Mouse (Mus musculus) E14TG2a.4 (cell line): ENCODE measurements around the gene Glod4.

Source experiments
- H3K27me3 ChIP-seq: 2 replicates; pipeline ENCODE4 v1.6.1; 2014; ENCODE audit warnings: low read length, control low read depth; ENCODE audit not compliant: insufficient read depth
- H3K36me3 ChIP-seq: 2 replicates; pipeline ENCODE4 v1.6.1; 2014; ENCODE audit warnings: low read length, control low read depth; ENCODE audit not compliant: insufficient read depth
- H3K4me1 ChIP-seq: replicated peaks from 2 replicates; pipeline ENCODE4 v1.6.1; 2014; ENCODE audit warnings: low read depth, low read length, control low read depth
- H3K4me3 ChIP-seq: replicated peaks from 2 replicates; pipeline ENCODE4 v1.5.1; 2014; ENCODE audit warnings: mild to moderate bottlenecking, low read length
- H3K9me3 ChIP-seq: 2 replicates; pipeline ENCODE4 v1.6.1; 2014; ENCODE audit warnings: low read length, control low read depth
- CTCF ChIP-seq: conservative IDR thresholded peaks from 2 replicates; pipeline ENCODE4 v1.5.1; 2014; ENCODE audit warnings: low read length
- NANOG ChIP-seq: IDR thresholded peaks from 2 replicates; pipeline ENCODE4 v1.6.1; 2014; ENCODE audit warnings: borderline replicate concordance, low read length, mixed read lengths
- POU5F1 ChIP-seq: IDR thresholded peaks from 2 replicates; pipeline ENCODE4 v1.6.1; 2014; ENCODE audit warnings: low read length, borderline replicate concordance

The Glod4 gene

DNA sequence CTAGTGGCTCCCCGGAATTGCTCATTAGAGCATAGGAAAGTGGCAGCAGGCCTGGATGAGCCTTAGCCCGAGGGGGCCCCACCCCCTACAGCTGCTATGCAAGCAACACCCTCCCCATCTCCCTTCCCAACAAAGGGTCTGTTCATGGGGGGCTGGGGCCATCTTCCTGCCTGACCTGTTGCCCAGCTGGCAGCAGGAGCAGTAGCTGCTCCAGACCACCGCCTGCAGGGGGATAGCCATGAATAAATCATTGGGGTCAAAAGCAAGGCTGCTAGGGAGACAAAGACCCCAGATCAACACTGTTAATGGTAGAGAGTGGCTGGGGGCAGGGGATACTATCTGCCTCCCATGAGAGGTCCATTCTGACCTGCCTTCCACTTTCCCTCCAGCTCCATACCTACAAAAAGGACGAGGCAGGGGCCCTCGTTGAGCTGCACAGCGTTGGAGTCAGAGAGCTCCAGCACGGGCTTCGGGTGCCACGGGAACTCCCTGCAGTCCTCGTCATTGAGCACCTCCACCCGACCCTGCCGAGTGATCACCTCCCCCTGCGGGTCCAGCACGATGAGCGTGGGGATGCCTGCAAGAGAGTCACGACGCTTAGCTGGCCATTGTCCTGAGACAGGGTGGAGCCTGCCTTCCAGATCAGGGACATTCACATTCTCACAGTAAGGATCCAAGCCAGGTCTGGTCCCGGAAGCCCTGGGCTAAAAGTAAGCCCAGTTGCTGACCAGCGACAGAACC, 19.3 kb upstream of the Glod4 start:
- TF ChIP-seq CTCF (no peak), NANOG (peak; percentile 67)
- Histone ChIP-seq H3K27me3 (peaks cover 57% of the 10 kb centered on the region), H3K9me3 (no peaks in the 10 kb centered on the region), H3K4me1 (peaks cover 64% of the 10 kb centered on the region), H3K4me3 (peak overlapping the region; percentile 24), H3K36me3 (peaks cover 56% of the 10 kb centered on the region)

DNA sequence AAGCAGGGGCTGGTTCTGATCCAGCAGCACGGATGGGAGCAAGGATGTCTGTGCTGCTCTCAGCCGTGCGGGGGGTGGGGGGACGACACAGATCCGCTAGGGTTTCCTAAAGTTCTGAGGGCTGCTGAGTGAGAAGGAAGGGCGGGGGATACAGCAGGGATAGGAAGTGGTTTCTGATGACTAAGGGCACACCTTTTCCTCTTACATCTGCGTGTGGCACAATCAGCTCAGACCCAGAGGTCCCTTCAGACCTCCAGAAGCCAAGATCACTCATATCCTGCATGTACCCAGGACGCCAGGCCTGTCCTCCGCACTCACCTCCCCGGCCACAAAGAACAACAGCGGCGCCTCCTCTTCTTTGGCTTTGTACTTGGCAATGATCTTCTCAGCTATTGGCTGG, 17.7 kb upstream of the Glod4 start:
- TF ChIP-seq POU5F1, result no peak
- TF ChIP-seq CTCF, result no peak
- no peak for TF ChIP-seq NANOG
- H3K27me3 ChIP-seq, result peaks cover 50% of the 10 kb centered on the region
- no peak overlapping the region for H3K4me3 ChIP-seq
- H3K36me3 ChIP-seq, result peaks cover 64% of the 10 kb centered on the region
- no peaks in the 10 kb centered on the region for H3K9me3 ChIP-seq
- H3K4me1 ChIP-seq, result peaks cover 59% of the 10 kb centered on the region

DNA sequence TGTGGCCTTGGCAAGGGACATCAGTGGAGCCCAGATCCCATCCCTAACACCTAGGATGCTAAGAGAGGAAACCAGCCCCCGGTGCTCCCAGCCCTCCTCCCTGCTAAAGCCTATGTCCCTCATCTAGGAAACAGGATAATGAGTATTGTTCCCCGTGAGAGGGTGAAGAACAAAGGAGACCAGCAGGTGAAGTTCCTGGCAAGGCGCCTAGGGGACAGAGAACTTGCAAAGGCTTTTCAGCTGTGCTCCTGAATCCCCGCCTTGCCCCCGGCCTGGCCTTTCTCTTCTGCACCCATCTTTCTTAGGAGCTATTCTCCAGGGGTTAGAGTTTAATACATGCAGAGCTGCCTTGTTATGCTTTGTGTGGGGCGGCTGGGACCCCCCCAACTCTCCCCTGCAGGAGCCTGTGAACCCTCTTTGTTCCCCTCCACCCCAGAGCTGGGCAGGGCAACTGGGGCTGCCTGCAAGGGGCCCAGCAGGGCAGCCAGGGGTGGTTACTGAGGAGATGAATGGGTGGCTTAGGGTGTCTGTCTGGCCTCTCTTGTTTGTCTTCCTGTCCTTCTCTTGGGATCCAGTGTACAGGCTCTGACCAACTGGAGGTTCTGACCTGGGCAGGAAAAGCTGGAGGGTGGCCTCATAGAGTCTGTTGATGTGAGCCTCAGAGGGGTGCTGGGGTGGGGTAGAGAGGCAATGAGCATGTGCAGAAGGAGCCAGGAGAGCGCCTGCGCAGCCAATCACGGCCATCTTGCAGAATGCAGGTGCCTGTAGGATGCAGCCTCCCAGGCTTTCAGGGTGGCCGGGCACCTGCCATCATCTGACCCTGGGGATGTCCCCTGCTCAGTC, 16.9 kb upstream of the Glod4 start:
- Histone ChIP-seq H3K36me3 (peaks cover 63% of the 10 kb centered on the region), H3K9me3 (no peaks in the 10 kb centered on the region), H3K4me3 (no peak overlapping the region), H3K27me3 (peaks cover 47% of the 10 kb centered on the region), H3K4me1 (peaks cover 60% of the 10 kb centered on the region)
- TF ChIP-seq NANOG (no peak), CTCF (no peak), POU5F1 (no peak)

DNA sequence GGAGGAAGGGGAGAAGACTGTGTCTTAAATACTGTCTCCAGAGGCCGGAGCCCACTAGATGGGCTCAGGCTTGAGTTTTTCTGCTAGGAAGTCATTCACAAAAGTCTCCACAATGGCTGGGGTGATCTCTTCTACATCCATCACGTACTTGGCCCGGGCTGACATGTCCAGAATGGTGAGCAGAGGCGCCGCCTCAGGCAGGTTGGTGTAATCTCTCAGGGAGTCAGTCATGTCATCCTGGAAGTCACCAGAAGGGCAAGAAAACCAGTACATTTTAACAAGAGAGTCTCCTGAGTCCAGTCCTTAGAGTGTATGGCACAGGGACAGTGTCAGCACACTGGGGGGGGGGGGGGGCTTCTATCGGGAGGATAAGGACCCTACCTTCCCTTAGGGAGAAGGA, 15.0 kb upstream of the Glod4 start:
- Histone ChIP-seq H3K4me1 (peaks cover 58% of the 10 kb centered on the region), H3K36me3 (peaks cover 61% of the 10 kb centered on the region), H3K9me3 (no peaks in the 10 kb centered on the region), H3K4me3 (no peak overlapping the region), H3K27me3 (peaks cover 30% of the 10 kb centered on the region)
- TF ChIP-seq NANOG, result no peak
- TF ChIP-seq CTCF, result no peak
- TF ChIP-seq POU5F1, result no peak

DNA sequence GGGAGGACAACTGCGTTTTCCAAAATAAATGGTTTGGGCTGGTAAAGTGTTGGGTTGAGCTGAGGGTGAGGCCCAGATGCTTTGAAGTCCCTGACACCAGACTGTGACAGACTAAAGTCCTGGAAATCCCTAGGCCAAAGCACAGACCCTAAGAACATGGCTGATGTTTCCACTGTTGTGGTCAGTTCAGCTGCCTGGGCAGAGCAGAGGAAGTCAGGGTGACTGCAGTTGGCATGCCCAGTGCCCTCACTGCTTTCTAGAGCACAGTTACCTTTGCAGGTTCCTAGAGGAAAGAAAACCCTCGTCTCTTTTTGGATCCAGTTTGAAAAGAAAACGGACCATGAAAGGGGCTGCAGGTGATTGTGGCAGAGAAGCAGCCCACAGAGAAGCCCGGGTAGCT, 13.9 kb upstream of the Glod4 start:
- Histone ChIP-seq H3K27me3 (peaks cover 22% of the 10 kb centered on the region; the same call in 1 of the 2 replicates), H3K4me3 (no peak overlapping the region), H3K4me1 (peaks cover 48% of the 10 kb centered on the region), H3K9me3 (no peaks in the 10 kb centered on the region), H3K36me3 (peaks cover 61% of the 10 kb centered on the region)
- TF ChIP-seq CTCF (no peak), NANOG (no peak), POU5F1 (no peak)

DNA sequence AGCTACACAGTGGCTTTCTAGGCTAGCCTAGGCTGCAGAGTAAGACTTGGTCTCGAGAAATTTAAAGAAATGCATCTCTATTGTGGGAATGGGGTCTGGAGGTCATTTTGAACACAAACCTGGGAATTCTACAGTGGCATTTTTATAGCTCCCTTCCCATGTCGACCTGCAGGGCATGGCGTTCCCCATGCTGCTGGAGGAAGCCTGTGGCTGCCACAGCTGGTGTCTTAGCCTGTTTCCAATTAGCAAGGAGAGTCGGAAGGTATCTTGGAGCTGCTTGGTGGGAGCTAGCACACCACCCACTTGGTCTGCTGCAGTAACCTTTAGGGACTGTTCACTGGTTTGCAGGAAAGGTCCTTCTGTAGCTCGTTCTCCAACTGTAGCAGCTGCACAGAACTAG, 12.6 kb upstream of the Glod4 start:
- H3K4me3 ChIP-seq, result no peak overlapping the region
- H3K36me3 ChIP-seq, result peaks cover 52% of the 10 kb centered on the region
- no peak for TF ChIP-seq NANOG
- TF ChIP-seq CTCF, result no peak
- TF ChIP-seq POU5F1, result no peak
- H3K4me1 ChIP-seq, result peaks cover 36% of the 10 kb centered on the region
- no peaks in the 10 kb centered on the region for H3K9me3 ChIP-seq
- H3K27me3 ChIP-seq, result peaks cover 14% of the 10 kb centered on the region; the same call in 1 of the 2 replicates

DNA sequence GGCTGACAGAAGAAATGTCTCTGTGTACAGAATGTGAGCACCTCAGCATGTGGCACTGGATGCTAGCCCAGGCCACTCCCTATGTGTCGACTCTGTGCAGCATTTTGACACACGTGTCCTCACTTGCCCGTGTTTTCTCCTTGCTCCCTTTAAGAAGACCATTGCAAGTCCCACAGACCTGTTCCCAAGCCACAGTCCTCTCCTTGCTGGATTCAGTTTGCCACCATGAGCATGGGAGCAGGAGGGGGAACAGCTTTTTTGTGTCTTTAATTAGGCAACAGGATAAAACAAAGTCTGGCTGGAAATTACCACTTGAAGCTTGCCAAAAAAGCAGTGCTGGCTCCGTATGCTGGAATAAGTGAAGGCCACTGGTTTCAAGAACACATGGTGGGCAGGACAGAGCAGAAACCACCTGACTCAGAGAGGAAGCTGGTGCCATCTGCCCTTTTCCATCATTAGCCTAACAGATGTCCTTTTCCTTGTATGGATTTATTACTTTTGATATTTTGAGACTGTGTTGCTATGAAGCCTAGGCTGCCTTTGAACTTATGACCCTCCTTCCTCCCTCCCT, 12.0 kb upstream of the Glod4 start:
- Histone ChIP-seq H3K4me3 (no peak overlapping the region), H3K36me3 (peaks cover 53% of the 10 kb centered on the region), H3K27me3 (peaks cover 10% of the 10 kb centered on the region; the same call in 1 of the 2 replicates), H3K9me3 (no peaks in the 10 kb centered on the region), H3K4me1 (peaks cover 30% of the 10 kb centered on the region)
- TF ChIP-seq NANOG (no peak), CTCF (no peak), POU5F1 (no peak)

DNA sequence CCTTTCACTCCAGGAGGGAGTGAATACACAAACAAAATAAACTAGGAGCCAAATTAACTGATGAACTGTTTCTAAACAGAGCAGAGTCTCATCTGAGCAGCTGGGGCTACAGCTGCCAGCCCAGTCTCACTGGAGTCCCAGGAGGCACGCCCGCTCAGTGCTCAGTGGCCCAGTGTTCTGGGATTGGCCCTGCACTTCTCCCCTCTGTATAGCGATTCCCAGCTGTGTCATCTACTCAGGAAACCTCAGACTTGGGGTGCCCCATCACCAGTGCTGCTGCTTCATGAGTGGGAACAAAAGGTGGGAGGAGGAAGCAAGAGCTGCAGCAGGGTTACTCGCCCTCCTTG, 10.4 kb upstream of the Glod4 start:
- TF ChIP-seq POU5F1 (no peak), NANOG (no peak), CTCF (no peak)
- Histone ChIP-seq H3K4me1 (peaks cover 18% of the 10 kb centered on the region), H3K27me3 (0 out of 2 replicates have a peak, but pooled peaks cover 6% of the 10 kb centered on the region), H3K9me3 (no peaks in the 10 kb centered on the region), H3K4me3 (no peak overlapping the region), H3K36me3 (peaks cover 59% of the 10 kb centered on the region)
